Mouse (Mus musculus): ENCODE measurements around the gene Cwc25.
"Not testable (repeated sequence)": the region's sequence is repeated elsewhere in the genome, so short reads cannot be mapped to it uniquely, and the experiment has no call there.

The Cwc25 gene

GRCm38 (mm10) chr11:97800691-97801408, 34.5 kb upstream of the Cwc25 start:
- DNase-seq = no peak

GRCm38 (mm10) chr11:97799994-97800690, 33.8 kb upstream of the Cwc25 start:
- peak; percentile 70 to 74 for DNase-seq

GRCm38 (mm10) chr11:97799146-97799993, 33.0 kb upstream of the Cwc25 start:
- DNase-seq = peak; percentile 83 to 87

GRCm38 (mm10) chr11:97798782-97799145, 32.4 kb upstream of the Cwc25 start, which contains the start of gene Lasp1:
Lasp1 (plus strand) TSS chr11:97799000.
- peak; percentile 78 to 85 for DNase-seq

- DNase-seq = no peak
Measured at GRCm38 (mm10) chr11:97798083-97798435, 31.7 kb upstream of the Cwc25 start.

GRCm38 (mm10) chr11:97797369-97798082, 31.2 kb upstream of the Cwc25 start:
- no peak for DNase-seq

GRCm38 (mm10) chr11:97796910-97797309, 30.6 kb upstream of the Cwc25 start:
- DNase-seq = peak; percentile 54 to 72

- DNase-seq = peak in 1 of 2 experiments; percentile 34
Measured at GRCm38 (mm10) chr11:97793165-97793564, 26.8 kb upstream of the Cwc25 start.

GRCm38 (mm10) chr11:97790778-97791438, 24.6 kb upstream of the Cwc25 start:
- DNase-seq = not testable (repeated sequence)

- no peak for DNase-seq
Measured at GRCm38 (mm10) chr11:97789727-97790126, 23.4 kb upstream of the Cwc25 start.

- no peak for DNase-seq
Measured at GRCm38 (mm10) chr11:97787961-97788360, 21.6 kb upstream of the Cwc25 start.

- DNase-seq = no peak
Measured at GRCm38 (mm10) chr11:97782564-97782895, 16.2 kb upstream of the Cwc25 start.

- peak; percentile 97 to 100 for DNase-seq
Measured at GRCm38 (mm10) chr11:97781832-97782563, 15.6 kb upstream of the Cwc25 start, which contains the start of gene Rpl23. Rpl23 (minus strand) TSS chr11:97782437.

- no peak for DNase-seq
Measured at GRCm38 (mm10) chr11:97781478-97781831, 15.1 kb upstream of the Cwc25 start.

GRCm38 (mm10) chr11:97779968-97780701, 13.8 kb upstream of the Cwc25 start:
- DNase-seq = no peak

- no peak for DNase-seq
Measured at GRCm38 (mm10) chr11:97778918-97779317, 12.6 kb upstream of the Cwc25 start.

GRCm38 (mm10) chr11:97777129-97777529, 10.8 kb upstream of the Cwc25 start:
- DNase-seq = no peak

GRCm38 (mm10) chr11:97776497-97777128, 10.3 kb upstream of the Cwc25 start:
- no peak for DNase-seq

GRCm38 (mm10) chr11:97775808-97776496, 9.6 kb upstream of the Cwc25 start, which contains the start of gene 1700001P01Rik:
1700001P01Rik (minus strand) TSS chr11:97775918.
- no peak for DNase-seq

GRCm38 (mm10) chr11:97775186-97775585, 8.8 kb upstream of the Cwc25 start:
- DNase-seq = no peak
